8 mouse cellular contexts compared by ENCODE assay signal in genomic region chr5:92277437-92278394, GRCm38 (mm10). TPM values are rescaled to one million over a fixed set of nuclear protein-coding genes. Genes with fewer than 3 reads are reported as not detected.
A peak's percentile ranks its signal among the peaks of the same experiment; 100 is the strongest.
DNase-seq lines count a peak whose midpoint lies in the region; ATAC-seq lines count a peak whose summit lies in the region.

Naaa (minus strand) TSS chr5:92278170.

- peak; percentile 78 for DNase-seq in NIH3T3 (ENCODE audit: low read depth)
- peak; percentile 86 for DNase-seq in cerebellum, postnatal 10 days
- peak; percentile 63 to 71 for DNase-seq in frontal cortex, postnatal 10 days (ENCODE audit: low spot score in 2 of 2)
- peak; percentile 76 to 77 for DNase-seq in layer of hippocampus, postnatal 14 days (ENCODE audit: low spot score in 2 of 2)
- DNase-seq in lung, postnatal 14 days: peak; percentile 81
- DNase-seq in retina, adult 2 months (ENCODE audit: low read depth, low spot score): peak; percentile 78
- DNase-seq in thymus, postnatal 36 days: peak; percentile 78 to 79

- H3K27ac ChIP-seq in hindbrain, embryonic 12.5 days: peak within 1 kb of the TSS; percentile 67

- 3% methylated on average over 54 of the region's 54 CpGs for WGBS in hindbrain, embryonic 12.5 days

- no peaks in the 10 kb centered on the region for H3K9me3 ChIP-seq in hindbrain, embryonic 12.5 days (replicated peaks)

- 0 out of 2 replicates have a peak, but pooled peaks cover 8% of the 10 kb centered on the region for H3K27me3 ChIP-seq in hindbrain, embryonic 12.5 days

- peak within 1 kb of the TSS; percentile 91 for H3K4me2 ChIP-seq in hindbrain, embryonic 12.5 days (replicated peaks)

- peak; percentile 92 for ATAC-seq in hindbrain, embryonic 12.5 days (ENCODE audit: low FRiP score)

- peaks cover 9% of the 10 kb centered on the region for H3K4me1 ChIP-seq in hindbrain, embryonic 12.5 days

- H3K36me3 ChIP-seq in hindbrain, embryonic 12.5 days: no peaks in the 10 kb centered on the region

- peak within 1 kb of the TSS; percentile 67 for H3K9ac ChIP-seq in hindbrain, embryonic 12.5 days

- peak within 1 kb of the TSS; percentile 70 for H3K4me3 ChIP-seq in hindbrain, embryonic 12.5 days

RNA-seq across cellular contexts. Expression of gene Naaa, which starts in this region (rescaled TPM):
- polyA plus RNA-seq in hindbrain, embryonic 12.5 days (2016; fragmentation: Nextera tagmentation; extraction: Ambion mirVana): 8.2 and 9.5 TPM in 2 replicates
- 10 to 100 TPM; 35.4 to 36.8 TPM for total RNA-seq in layer of hippocampus, postnatal 14 days (2021)

Comparison
In these comparisons a context has a peak if more than half of its experiments do, and no peak if none do; other contexts are left out.
1. Peak in every context shown above with its lines: DNase-seq, ATAC-seq, H3K4me3 ChIP-seq and H3K27ac ChIP-seq.